Mouse (Mus musculus) lung, postnatal 0 days (tissue): ENCODE measurements around the gene Castor1. TPM values are rescaled to one million over a fixed set of nuclear protein-coding genes. Genes with fewer than 3 reads are reported as not detected.

ENCODE experiments used
- ATAC-seq: fragments of 200-750 bp; cut with Nextera tagmentation; 2 replicates; pipeline ENCODE4 v1.8.0; 2017; ENCODE audit warnings: moderate library complexity
- DNase-seq: peaks from one replicate; pipeline ENCODE4 v3.0.0-alpha.2; 2016; ENCODE audit warnings: low spot score
- H3K27ac ChIP-seq: fragments of 300-500 bp; sonication (generic); 2 replicates; pipeline ENCODE4 v1.5.1; 2014; ENCODE audit warnings: antibody characterized with exemption, mild to moderate bottlenecking, low read length, mixed read lengths
- H3K27me3 ChIP-seq: fragments of 300-500 bp; sonication (generic); replicated peaks from 2 replicates; pipeline ENCODE4 v1.6.1; 2014; ENCODE audit warnings: low read length, mixed read lengths; ENCODE audit not compliant: insufficient read depth
- H3K36me3 ChIP-seq: fragments of 300-500 bp; sonication (generic); 2 replicates; pipeline ENCODE4 v1.6.1; 2014; ENCODE audit warnings: low read length, mixed read lengths; ENCODE audit not compliant: insufficient read depth
- H3K4me1 ChIP-seq: fragments of 300-500 bp; sonication (generic); 2 replicates; pipeline ENCODE4 v1.6.1; 2014; ENCODE audit warnings: antibody characterized with exemption, low read depth, low read length, mixed read lengths; ENCODE audit not compliant: insufficient read depth
- H3K4me2 ChIP-seq: fragments of 300-500 bp; sonication (generic); replicated peaks from 2 replicates; pipeline ENCODE4 v1.6.1; 2014; ENCODE audit warnings: low read depth, mild to moderate bottlenecking, low read length, moderate library complexity, mixed read lengths
- H3K4me3 ChIP-seq: fragments of 300-500 bp; sonication (generic); 2 replicates; pipeline ENCODE4 v1.5.1; 2014; ENCODE audit warnings: low read depth, low read length
- H3K9ac ChIP-seq: fragments of 300-500 bp; sonication (generic); replicated peaks from 2 replicates; pipeline ENCODE4 v1.6.1; 2014; ENCODE audit warnings: low read depth, mild to moderate bottlenecking
- H3K9me3 ChIP-seq: fragments of 300-500 bp; sonication (generic); 2 replicates; pipeline ENCODE4 v1.6.1; 2016; ENCODE audit warnings: low read length, mixed read lengths
- CTCF ChIP-seq: IDR thresholded peaks from 2 replicates; pipeline ENCODE4 v1.5.1; 2016; ENCODE audit warnings: antibody characterized with exemption, mild to moderate bottlenecking
- EP300 ChIP-seq: IDR thresholded peaks from 2 replicates; pipeline ENCODE4 v1.6.1; 2016; ENCODE audit warnings: antibody characterized with exemption, mild to moderate bottlenecking, control low read depth
- WGBS: fragments of 180-500 bp; shearing (Covaris S2); extraction: QIAGEN DNeasy Blood & Tissue Kit; methylation state at CpG from one replicate; pipeline ENCODE4 v1.1.7; 2014; 5-methylcytosine and 5-hydroxymethylcytosine counted together
- polyA plus RNA-seq: library from polyadenylated mRNA; unstranded; fragments of >200 nt; fragmentation: Nextera tagmentation; extraction: Ambion mirVana; gene quantifications from 2 replicates; pipeline ENCODE4 v1.2.1, GENCODE M21; 2015

Castor1 gene
- polyA plus RNA-seq, 1 experiment from 2014 or later: 16.5 TPM

- Histone ChIP-seq H3K9ac (no peak overlapping the region), H3K9me3 (no peaks in the 10 kb centered on the region), H3K4me1 (peaks cover 22% of the 10 kb centered on the region), H3K4me3 (no peak overlapping the region), H3K27ac (no peak overlapping the region), H3K4me2 (no peak overlapping the region), H3K36me3 (no peaks in the 10 kb centered on the region), H3K27me3 (peaks cover 7% of the 10 kb centered on the region; the same call in 1 of the 2 replicates)
- DNase-seq (peak; percentile 65), ATAC-seq (peak; percentile 47)
- TF ChIP-seq CTCF (peak; percentile 76), EP300 (no peak)
- WGBS: 42% methylated on average over 7 of the region's 7 CpGs
These were observed 43.1 kb downstream of the Castor1 start for GRCm38 (mm10) chr11:4261188-4261494.

- no peak overlapping the region for H3K27ac ChIP-seq
- H3K36me3 ChIP-seq: no peaks in the 10 kb centered on the region
- H3K9me3 ChIP-seq: no peaks in the 10 kb centered on the region
- 11% methylated on average over 5 of the region's 5 CpGs for WGBS
- ATAC-seq: peak; percentile 23
- DNase-seq: peak; percentile 69
- H3K27me3 ChIP-seq: peaks cover 9% of the 10 kb centered on the region; the same call in 1 of the 2 replicates
- TF ChIP-seq CTCF (peak; percentile 58), EP300 (no peak; the same call in 1 of the 2 replicates)
- H3K4me2 ChIP-seq: no peak overlapping the region
- peaks cover 24% of the 10 kb centered on the region for H3K4me1 ChIP-seq
- H3K4me3 ChIP-seq: no peak overlapping the region
- no peak overlapping the region for H3K9ac ChIP-seq
These were observed 43.9 kb downstream of the Castor1 start for GRCm38 (mm10) chr11:4261969-4262368.

- H3K9ac ChIP-seq: no peak overlapping the region
- DNase-seq (no peak), ATAC-seq (no peak)
- H3K27ac ChIP-seq: no peak overlapping the region
- H3K27me3 ChIP-seq: peaks cover 18% of the 10 kb centered on the region
- peaks cover 25% of the 10 kb centered on the region for H3K4me1 ChIP-seq
- H3K4me3 ChIP-seq: no peak overlapping the region
- H3K36me3 ChIP-seq: no peaks in the 10 kb centered on the region
- 18% methylated on average over 4 of the region's 7 CpGs for WGBS
- TF ChIP-seq CTCF (no peak), EP300 (no peak)
- no peaks in the 10 kb centered on the region for H3K9me3 ChIP-seq
- no peak overlapping the region for H3K4me2 ChIP-seq
These were observed 44.8 kb downstream of the Castor1 start for GRCm38 (mm10) chr11:4262847-4263246.

- 45% methylated on average over 1 of the region's 1 CpGs for WGBS
- H3K4me1 ChIP-seq: peaks cover 25% of the 10 kb centered on the region
- no peak overlapping the region for H3K9ac ChIP-seq
These were observed 45.3 kb downstream of the Castor1 start for GRCm38 (mm10) chr11:4263296-4263695.

GRCm38 (mm10) chr11:4264066-4264465 lies 46.0 kb downstream of the Castor1 start:
- H3K27me3 ChIP-seq: peaks cover 21% of the 10 kb centered on the region

More at GRCm38 (mm10) chr11:4263296-4263695, 45.3 kb downstream of the Castor1 start:
- H3K4me2 ChIP-seq: no peak overlapping the region
- ATAC-seq (no peak), DNase-seq (no peak)
- no peak overlapping the region for H3K27ac ChIP-seq
- H3K4me3 ChIP-seq: no peak overlapping the region
- no peak for TF ChIP-seq EP300
- TF ChIP-seq CTCF: no peak
- H3K36me3 ChIP-seq: no peaks in the 10 kb centered on the region
- H3K27me3 ChIP-seq: peaks cover 21% of the 10 kb centered on the region
- no peaks in the 10 kb centered on the region for H3K9me3 ChIP-seq

GRCm38 (mm10) chr11:4266271-4267201 lies 48.5 kb downstream of the Castor1 start:
- H3K9ac ChIP-seq: peak overlapping the region; percentile 30; the same call in 1 of the 2 replicates
- H3K4me3 ChIP-seq: peak overlapping the region; percentile 57
- H3K4me1 ChIP-seq: peaks cover 14% of the 10 kb centered on the region
- H3K4me2 ChIP-seq: peak overlapping the region; percentile 72
- H3K36me3 ChIP-seq: no peaks in the 10 kb centered on the region
- no peaks in the 10 kb centered on the region for H3K9me3 ChIP-seq
- DNase-seq (peak; percentile 75), ATAC-seq (peak; percentile 79)
- under 1% methylated on average over 45 of the region's 61 CpGs for WGBS
- H3K27me3 ChIP-seq: peaks cover 21% of the 10 kb centered on the region
- H3K27ac ChIP-seq: peak overlapping the region; percentile 28; the same call in 1 of the 2 replicates
- no peak for TF ChIP-seq EP300
- TF ChIP-seq CTCF: peak; percentile 14; the same call in 1 of the 2 replicates

More at GRCm38 (mm10) chr11:4264066-4264465, 46.0 kb downstream of the Castor1 start:
- TF ChIP-seq EP300: no peak
- Histone ChIP-seq H3K36me3 (no peaks in the 10 kb centered on the region), H3K9me3 (no peaks in the 10 kb centered on the region), H3K4me3 (no peak overlapping the region), H3K27ac (no peak overlapping the region), H3K4me2 (no peak overlapping the region), H3K9ac (no peak overlapping the region), H3K4me1 (peaks cover 25% of the 10 kb centered on the region)
- ATAC-seq: peak; percentile 25; the same call in 1 of the 2 replicates
- peak; percentile 58 for DNase-seq
- WGBS: 51% methylated on average over 7 of the region's 7 CpGs
